Mouse (Mus musculus) heart, adult 2 months (tissue): ENCODE data around the gene Gpr119.
A peak's percentile ranks its signal among the peaks of the same experiment; 100 is the strongest.

Source experiments
- CTCF ChIP-seq: fragments of 200-600 bp; IDR thresholded peaks from 2 replicates; pipeline ENCODE4 v1.8.1; 2022; ENCODE audit warnings: antibody characterized with exemption, mild to moderate bottlenecking, moderate library complexity
- EP300 ChIP-seq: fragments of 200-500 bp; IDR thresholded peaks from 2 replicates; pipeline ENCODE4 v1.6.1; 2011; ENCODE audit warnings: low read depth, low read length, control low read depth; ENCODE audit not compliant: insufficient read depth
- POLR2A ChIP-seq: fragments of 200-500 bp; IDR thresholded peaks from 2 replicates; pipeline ENCODE4 v1.6.1; 2011; ENCODE audit warnings: mild to moderate bottlenecking, low read depth, low read length, control low read depth; ENCODE audit not compliant: insufficient read depth

DNA sequence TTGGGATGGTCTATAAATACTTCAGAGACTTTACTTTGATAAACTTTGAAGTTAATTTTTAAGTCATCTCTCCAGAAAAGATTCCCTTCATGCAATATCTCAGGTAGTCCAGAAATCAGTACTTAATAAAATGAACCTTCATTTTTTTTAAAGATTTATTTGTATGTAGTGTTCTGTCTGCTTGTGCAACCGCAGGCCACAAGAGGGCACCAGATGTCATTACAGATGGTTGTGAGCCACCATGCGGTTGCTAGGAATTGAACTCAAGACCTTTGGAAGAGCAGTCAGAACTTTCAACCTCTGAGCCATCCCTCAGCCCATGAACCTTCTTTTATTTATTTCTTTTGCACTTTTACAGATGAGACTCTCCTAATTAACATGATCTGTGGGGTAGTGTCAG is 37.2 kb downstream of the Gpr119 start:
- TF ChIP-seq CTCF (peak; percentile 47), POLR2A (no peak), EP300 (no peak)
